Mouse (Mus musculus): ENCODE results near the gene Elmo1. TPM values are rescaled to one million over a fixed set of nuclear protein-coding genes. Genes with fewer than 3 reads are reported as not detected.

The Elmo1 gene
- total and polyA plus RNA-seq, 3 experiments: 23.1 to 50.2 (median 32.2) TPM

- Histone ChIP-seq H3K27ac (ENCODE audit: insufficient read depth, low read depth) (no peak overlapping the region), H3K36me3 (replicated peaks in 1 of 2; ENCODE audit: control insufficient read depth in 1 of 2, insufficient read depth in 1 of 2, low read length in 1 of 2) (peaks cover 0 to 18% of the 10 kb centered on the region in 2 experiments), H3K4me3 (replicated peaks in 1 of 3; ENCODE audit: low read depth in 2 of 3, low read length in 2 of 3, poor library complexity in 1 of 3) (no peak overlapping the region), H3K9ac (ENCODE audit: insufficient read depth, low read depth) (no peak overlapping the region), H3K4me1 (ENCODE audit: control insufficient read depth in 1 of 2, insufficient read depth in 2 of 2) (peaks cover 0 to 11% of the 10 kb centered on the region in 2 experiments; a peak in 2 of 4 replicates), H3K4me2 (ENCODE audit: insufficient read depth, low read depth, poor library complexity, severe bottlenecking) (no peak overlapping the region), H3K27me3 (replicated peaks) (no peaks in the 10 kb centered on the region), H3K79me2 (replicated peaks; ENCODE audit: control insufficient read depth, extremely low read depth, insufficient read depth, poor library complexity, severe bottlenecking) (no peaks in the 10 kb centered on the region), H3K9me3 (replicated peaks; ENCODE audit: low read length) (no peaks in the 10 kb centered on the region)
- no peak for TF ChIP-seq MEF2A (IDR thresholded peaks at IDR 0.05; ENCODE audit: borderline replicate concordance, low read depth, low read length)
- TF ChIP-seq RCOR1 (conservative IDR thresholded peaks at IDR 0.05; ENCODE audit: low read depth, low read length): no peak
- no peak for TF ChIP-seq KAT2A (IDR thresholded peaks at IDR 0.05; ENCODE audit: insufficient replicate concordance, low read length)
- no peak for TF ChIP-seq UBTF (IDR thresholded peaks at IDR 0.05; ENCODE audit: low read depth, low read length)
- TF ChIP-seq ZMIZ1 (IDR thresholded peaks at IDR 0.05; ENCODE audit: low read depth, low read length): no peak
- no peak for TF ChIP-seq MAFK (IDR thresholded peaks at IDR 0.05; ENCODE audit: insufficient replicate concordance, low read length)
- no peak for TF ChIP-seq TBP (conservative IDR thresholded peaks at IDR 0.05; ENCODE audit: low read depth, low read length)
- TF ChIP-seq MAZ (IDR thresholded peaks at IDR 0.05; ENCODE audit: low read depth, low read length): no peak
- dilution Hi-C loops (cut with MboI; ENCODE audit: extremely low pct_ligation_motif_present, extremely low pct_unique_long_range_greater_than_20kb, low sequenced_read_pairs): no loop called here
- no peak for DNase-seq (ENCODE audit: extremely low read depth)
- in situ Hi-C loops (cut with MboI; ENCODE audit: low pct_ligation_motif_present, low pct_unique_long_range_greater_than_20kb, low sequenced_read_pairs): no loop called here
These were observed 448.0 kb downstream of the Elmo1 start for GRCm38 (mm10) chr13:20538216-20539070.

- dilution Hi-C loops (cut with MboI; ENCODE audit: extremely low pct_ligation_motif_present, extremely low pct_unique_long_range_greater_than_20kb, low sequenced_read_pairs) (no loop called here), in situ Hi-C loops (cut with MboI; ENCODE audit: low pct_ligation_motif_present, low pct_unique_long_range_greater_than_20kb, low sequenced_read_pairs) (no loop called here)
- no peaks in the 10 kb centered on the region for H3K9me3 ChIP-seq (replicated peaks; ENCODE audit: low read length)
- H3K4me2 ChIP-seq (ENCODE audit: insufficient read depth, low read depth, poor library complexity, severe bottlenecking): no peak overlapping the region
- H3K4me3 ChIP-seq (replicated peaks in 1 of 3; ENCODE audit: low read depth in 2 of 3, low read length in 2 of 3, poor library complexity in 1 of 3): no peak overlapping the region
- no peaks in the 10 kb centered on the region for H3K79me2 ChIP-seq (replicated peaks; ENCODE audit: control insufficient read depth, extremely low read depth, insufficient read depth, poor library complexity, severe bottlenecking)
- peaks cover 0 to 11% of the 10 kb centered on the region in 2 experiments; a peak in 2 of 4 replicates for H3K4me1 ChIP-seq (ENCODE audit: control insufficient read depth in 1 of 2, insufficient read depth in 2 of 2)
- H3K9ac ChIP-seq (ENCODE audit: insufficient read depth, low read depth): no peak overlapping the region
- H3K27me3 ChIP-seq (replicated peaks): no peaks in the 10 kb centered on the region
- DNase-seq (ENCODE audit: extremely low read depth): no peak
- H3K36me3 ChIP-seq (replicated peaks in 1 of 2; ENCODE audit: control insufficient read depth in 1 of 2, insufficient read depth in 1 of 2, low read length in 1 of 2): peaks cover 0 to 22% of the 10 kb centered on the region in 2 experiments
- TF ChIP-seq ZMIZ1 (IDR thresholded peaks at IDR 0.05; ENCODE audit: low read depth, low read length) (no peak), SMC3 (IDR thresholded peaks at IDR 0.05; ENCODE audit: low read depth, low read length) (no peak), USF2 (conservative IDR thresholded peaks at IDR 0.05; ENCODE audit: low read depth, low read length) (no peak), ZKSCAN1 (IDR thresholded peaks at IDR 0.05; ENCODE audit: borderline replicate concordance, low read depth, low read length) (no peak), ZNF384 (IDR thresholded peaks at IDR 0.05; ENCODE audit: low read depth, low read length) (no peak), BHLHE40 (IDR thresholded peaks at IDR 0.05; ENCODE audit: low read depth, low read length) (no peak), JUN (IDR thresholded peaks at IDR 0.05; ENCODE audit: insufficient read depth, low read depth, low read length) (no peak), HCFC1 (IDR thresholded peaks at IDR 0.05; ENCODE audit: low read depth, low read length) (no peak), PAX5 (IDR thresholded peaks at IDR 0.05; ENCODE audit: low read length) (no peak), CHD1 (IDR thresholded peaks at IDR 0.05; ENCODE audit: low read depth, low read length) (no peak), MAFK (IDR thresholded peaks at IDR 0.05; ENCODE audit: insufficient replicate concordance, low read length) (no peak), USF1 (IDR thresholded peaks at IDR 0.05; ENCODE audit: low read depth, low read length) (no peak), TBP (conservative IDR thresholded peaks at IDR 0.05; ENCODE audit: low read depth, low read length) (no peak), CHD2 (IDR thresholded peaks at IDR 0.05; ENCODE audit: low read length) (no peak), MAX (IDR thresholded peaks at IDR 0.05; ENCODE audit: low read length) (no peak), UBTF (IDR thresholded peaks at IDR 0.05; ENCODE audit: low read depth, low read length) (no peak)
- H3K27ac ChIP-seq (ENCODE audit: insufficient read depth, low read depth): no peak overlapping the region
These were observed 449.2 kb downstream of the Elmo1 start for GRCm38 (mm10) chr13:20539631-20540030.
